Mouse (Mus musculus): ENCODE results near the gene Hspa12a.

GRCm38 (mm10) chr19:58908018-58908417 lies 35.4 kb downstream of the Hspa12a start:
- TF ChIP-seq GATA2 (IDR thresholded peaks at IDR 0.05; ENCODE audit: borderline replicate concordance, low read depth, low read length) (no peak), TAL1 (conservative IDR thresholded peaks at IDR 0.05; ENCODE audit: low read depth, low read length) (no peak), POLR2AphosphoS5 (IDR thresholded peaks at IDR 0.05; ENCODE audit: insufficient replicate concordance, low read depth, low read length) (no peak)

Data from G1E (cell line).